Mouse (Mus musculus): Measurements from ENCODE around the gene Csad.
A peak's percentile ranks its signal among the peaks of the same experiment; 100 is the strongest.

The Csad gene

DNA sequence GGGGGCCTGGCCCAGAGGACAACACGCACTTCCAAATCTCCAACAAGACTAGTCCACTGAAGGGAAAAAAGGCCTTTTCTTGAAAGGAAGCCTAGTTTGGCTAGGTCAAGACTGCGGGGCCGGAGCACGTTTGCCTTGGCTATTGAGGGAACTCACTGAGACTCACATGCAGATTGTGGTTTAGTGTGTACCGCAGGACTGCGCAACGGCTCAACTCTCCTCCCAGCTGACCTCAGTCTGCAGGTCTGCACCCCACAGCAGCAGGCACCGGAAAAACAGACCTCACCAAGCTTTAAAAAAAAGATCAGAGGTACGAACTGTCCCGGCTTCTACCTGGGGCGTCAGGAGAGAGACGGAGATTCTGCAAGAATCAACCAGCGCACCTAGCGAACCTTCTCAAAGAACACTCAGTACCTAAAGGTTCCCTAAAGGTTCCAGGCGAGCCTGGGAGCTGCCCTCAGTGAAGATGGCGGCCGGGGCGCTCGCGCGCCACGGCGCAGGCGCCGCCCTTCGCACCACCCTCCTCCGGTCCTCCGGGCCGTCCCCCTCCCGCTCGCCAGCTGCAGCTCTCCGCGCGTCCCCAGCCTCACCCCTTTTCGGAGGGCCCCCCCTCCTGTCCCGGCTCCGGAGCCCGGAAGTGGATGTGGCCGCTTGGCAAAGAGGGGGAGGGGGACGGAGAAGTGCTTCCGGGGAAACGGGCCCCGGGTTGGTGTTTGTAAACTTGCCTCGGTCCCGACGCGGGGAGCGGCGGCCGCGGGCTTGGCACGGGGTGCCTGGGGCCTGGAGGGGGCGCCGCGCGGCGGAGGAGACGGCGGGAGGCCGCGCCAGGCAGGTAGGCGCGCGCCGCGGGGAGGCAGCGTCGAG lies 1.3 kb downstream of the Csad start, which contains the start of gene Zfp740:
Zfp740 (plus strand) TSS at position 279 of the 864 bp plus-strand sequence.
- DNase-seq (ENCODE audit: low read depth, low spot score): peak; percentile 95

DNA sequence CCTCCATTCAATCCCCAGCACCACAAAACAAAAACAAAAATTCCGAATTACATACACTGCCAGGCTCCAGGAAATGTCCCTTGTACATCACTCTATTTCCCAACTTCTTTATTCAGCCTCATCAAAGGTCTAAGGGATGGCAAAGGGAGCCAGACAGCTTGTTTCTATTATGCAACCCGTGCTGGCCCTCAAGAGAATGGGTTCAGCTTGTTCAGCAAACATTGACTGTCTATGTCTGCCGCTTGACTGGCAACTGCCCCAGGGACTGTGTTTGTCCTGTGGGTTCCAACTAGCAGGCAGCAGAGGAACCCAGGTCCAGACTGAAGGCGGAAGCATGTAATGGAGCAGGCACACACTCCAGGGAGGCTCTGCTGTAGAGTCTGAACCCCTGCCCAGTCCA lies 5.7 kb downstream of the Csad start:
- no peak for DNase-seq (ENCODE audit: low read depth, low spot score)

DNA sequence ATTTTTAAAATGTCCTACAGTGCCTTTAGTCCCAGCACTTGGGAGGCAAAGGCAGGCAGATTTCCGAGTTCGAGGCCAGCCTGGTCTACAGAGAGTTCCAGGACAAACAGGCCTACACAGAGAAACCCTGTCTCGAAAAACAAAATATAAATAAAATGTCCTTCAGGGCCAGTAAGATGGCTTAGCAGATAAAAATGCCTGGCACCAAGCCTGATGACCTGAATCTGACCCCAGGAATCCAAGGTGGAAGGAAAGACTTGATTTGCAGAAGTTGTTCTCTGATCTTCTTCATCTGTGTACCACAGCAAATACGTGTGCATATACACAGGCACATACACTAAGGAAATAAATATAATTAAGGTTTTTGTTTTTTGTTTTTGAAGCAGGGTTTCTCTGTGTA lies 9.2 kb downstream of the Csad start:
- DNase-seq (ENCODE audit: low read depth, low spot score): no peak

DNA sequence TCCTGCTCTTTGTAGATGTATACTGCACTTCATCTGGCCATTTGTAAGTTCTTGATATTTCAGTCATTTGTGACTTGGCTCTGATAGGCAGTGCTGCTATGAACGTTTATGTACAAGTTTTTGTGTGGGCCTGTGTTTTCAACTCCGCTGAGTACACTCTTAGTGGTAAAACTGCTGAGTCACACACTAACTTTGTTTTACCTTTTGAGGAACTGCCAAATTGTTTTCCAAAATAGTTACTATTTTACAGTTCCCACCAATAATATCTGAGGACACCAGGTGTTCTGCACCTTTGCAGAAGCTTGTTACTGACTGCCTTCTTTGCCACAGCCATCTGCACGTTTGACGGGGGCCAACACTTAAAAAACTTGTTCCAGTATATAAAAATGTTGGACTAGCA lies 10.1 kb downstream of the Csad start:
- no peak for DNase-seq (ENCODE audit: low read depth, low spot score)

GRCm38 (mm10) chr15:102193652-102194051 lies 10.9 kb downstream of the Csad start:
- DNase-seq (ENCODE audit: low read depth, low spot score): no peak

DNA sequence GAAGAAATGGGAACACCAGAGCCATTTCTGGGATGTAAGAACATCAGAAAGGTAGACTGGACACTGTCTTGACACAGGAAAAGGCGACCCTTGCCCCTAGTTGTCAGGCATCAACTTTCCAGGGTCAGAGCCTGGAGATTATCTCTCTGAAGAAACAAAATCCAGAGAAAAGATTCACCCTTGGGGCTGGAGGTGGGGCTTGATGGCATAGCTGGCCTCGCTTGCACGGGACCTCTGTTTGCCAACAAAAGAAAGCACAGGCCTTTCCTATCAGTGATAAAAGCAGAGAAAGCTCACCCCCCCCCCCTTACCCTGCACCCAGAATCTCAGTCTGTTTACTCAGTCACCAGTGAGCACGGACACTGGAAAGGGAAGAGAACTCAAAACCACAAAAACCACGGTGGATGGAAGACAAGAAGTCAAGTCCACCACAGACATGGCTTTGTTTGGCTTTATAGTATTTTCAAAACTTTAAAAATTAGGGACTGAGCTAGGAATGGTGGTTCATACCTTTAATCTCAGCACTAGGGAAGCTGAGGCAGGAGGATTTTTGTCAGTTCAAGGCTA lies 11.6 kb downstream of the Csad start:
- DNase-seq (ENCODE audit: low read depth, low spot score): no peak

DNA sequence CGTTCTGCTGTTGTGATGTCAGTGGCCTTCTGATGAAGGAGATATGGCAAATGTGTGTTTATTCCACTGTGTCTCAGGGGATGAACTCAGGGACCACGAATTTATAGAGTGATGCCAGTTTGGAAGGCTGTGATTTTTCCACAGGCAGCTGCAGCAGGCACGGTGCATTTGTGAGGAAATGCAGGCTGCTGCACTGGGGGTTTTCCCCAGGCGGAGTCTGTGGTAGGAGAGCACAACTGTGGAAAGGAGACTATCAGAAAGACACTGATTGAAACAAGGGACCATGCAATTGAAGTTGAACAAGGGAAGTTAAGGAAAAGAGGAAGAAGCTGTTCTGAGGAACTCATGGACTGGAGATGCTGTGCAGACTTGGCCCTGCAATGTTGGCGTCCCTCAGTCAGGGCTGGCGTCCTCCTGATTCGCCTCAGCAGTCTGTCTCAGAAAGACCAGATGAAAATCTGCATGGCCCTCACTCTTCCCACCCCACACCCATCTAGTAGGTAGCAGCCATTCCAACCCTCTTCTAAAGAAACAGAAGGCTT lies 12.2 kb downstream of the Csad start:
- no peak for DNase-seq (ENCODE audit: low read depth, low spot score)

DNA sequence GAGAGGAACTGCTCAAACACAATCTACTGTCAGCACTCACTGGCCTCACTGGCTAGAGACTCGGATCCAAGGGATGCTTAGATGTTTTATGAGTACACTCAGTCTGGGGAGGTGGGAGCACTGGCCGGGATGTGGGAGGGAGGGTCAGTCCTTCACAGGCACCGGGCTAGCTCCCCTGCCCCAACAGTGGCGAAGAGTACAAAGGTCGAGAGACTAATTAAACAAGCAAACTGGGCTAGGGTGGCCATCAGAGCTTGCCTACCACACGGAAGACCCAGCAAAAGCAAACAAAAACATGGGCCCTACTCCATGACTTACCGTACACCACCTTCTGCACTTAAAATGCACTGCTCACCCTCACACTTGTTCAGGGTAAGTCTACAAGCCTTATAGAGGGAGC lies 12.8 kb downstream of the Csad start:
- no peak for DNase-seq (ENCODE audit: low read depth, low spot score)

- DNase-seq (ENCODE audit: low read depth, low spot score): peak; percentile 51
Observed at GRCm38 (mm10) chr15:102188883-102189282, 15.6 kb downstream of the Csad start.

DNA sequence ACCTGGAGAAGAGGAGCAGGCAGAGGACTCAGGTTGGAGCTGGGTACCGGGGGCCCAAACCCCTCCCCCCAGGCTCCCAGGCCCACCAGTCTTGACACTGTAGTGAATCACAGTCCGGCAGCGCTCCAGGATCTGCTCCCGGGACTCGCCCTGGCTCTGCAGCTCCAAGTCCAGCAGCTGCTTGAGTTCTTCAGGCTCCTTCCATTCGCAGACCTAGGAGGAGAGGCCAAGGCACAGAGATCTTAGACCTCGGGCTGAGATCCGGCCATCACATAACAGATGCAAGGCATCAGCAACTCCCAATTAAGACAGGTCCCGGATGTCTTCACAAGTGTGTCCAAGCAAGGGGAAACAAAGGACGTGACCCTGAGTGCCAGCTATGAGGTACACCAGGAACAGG lies 16.4 kb downstream of the Csad start:
- DNase-seq (ENCODE audit: low read depth, low spot score): no peak

GRCm38 (mm10) chr15:102186239-102186638 lies 18.3 kb downstream of the Csad start:
- no peak for DNase-seq (ENCODE audit: low read depth, low spot score)

- DNase-seq (ENCODE audit: low read depth, low spot score): no peak
Observed at GRCm38 (mm10) chr15:102183076-102183475, 21.4 kb downstream of the Csad start.

GRCm38 (mm10) chr15:102179924-102180323 lies 24.6 kb downstream of the Csad start:
- DNase-seq (ENCODE audit: low read depth, low spot score): no peak

DNA sequence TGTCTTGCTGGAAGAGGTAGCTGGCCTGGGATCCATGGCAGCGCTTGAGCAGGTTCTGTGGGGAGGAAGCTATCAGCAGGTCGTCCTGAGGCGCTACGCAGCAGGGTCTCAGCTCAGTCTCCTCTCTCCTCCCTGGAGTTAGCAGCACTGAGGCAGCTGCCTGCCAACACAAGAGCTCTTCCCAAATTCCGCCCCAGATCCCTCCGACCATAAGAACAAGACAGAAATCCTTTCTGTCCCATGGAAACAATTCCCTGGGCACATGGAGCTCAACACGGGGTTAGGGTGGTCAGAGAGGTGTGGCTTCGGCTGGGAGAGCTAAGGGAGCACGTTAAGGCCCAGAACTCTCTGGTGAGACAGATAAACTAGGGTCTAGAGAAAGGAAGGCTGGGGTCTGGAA lies 25.4 kb downstream of the Csad start:
- DNase-seq (ENCODE audit: low read depth, low spot score): no peak

GRCm38 (mm10) chr15:102178279-102178678 lies 26.2 kb downstream of the Csad start:
- DNase-seq (ENCODE audit: low read depth, low spot score): peak; percentile 86

DNA sequence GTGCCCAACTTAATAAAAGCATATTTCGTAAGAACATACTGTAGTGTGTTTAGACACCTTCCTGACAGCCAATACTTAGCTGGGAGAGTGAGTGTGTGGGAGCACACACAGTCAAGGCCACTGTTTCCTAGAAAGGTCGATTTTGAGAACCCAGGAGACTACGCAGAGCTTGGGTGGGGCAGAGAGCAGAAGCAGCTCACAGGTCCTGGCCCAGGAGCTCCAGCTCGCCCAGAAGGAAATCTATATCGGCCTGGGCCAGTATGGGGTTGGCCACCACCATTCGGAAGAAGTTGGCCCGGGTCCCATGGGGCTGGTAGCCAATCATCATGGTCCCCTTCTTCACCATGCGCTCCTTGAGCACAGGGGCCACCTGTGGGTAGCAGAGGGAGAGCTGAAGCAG lies 27.1 kb downstream of the Csad start:
- no peak for DNase-seq (ENCODE audit: low read depth, low spot score)

GRCm38 (mm10) chr15:102176571-102177316 lies 27.8 kb downstream of the Csad start:
- DNase-seq (ENCODE audit: low read depth, low spot score): no peak

DNA sequence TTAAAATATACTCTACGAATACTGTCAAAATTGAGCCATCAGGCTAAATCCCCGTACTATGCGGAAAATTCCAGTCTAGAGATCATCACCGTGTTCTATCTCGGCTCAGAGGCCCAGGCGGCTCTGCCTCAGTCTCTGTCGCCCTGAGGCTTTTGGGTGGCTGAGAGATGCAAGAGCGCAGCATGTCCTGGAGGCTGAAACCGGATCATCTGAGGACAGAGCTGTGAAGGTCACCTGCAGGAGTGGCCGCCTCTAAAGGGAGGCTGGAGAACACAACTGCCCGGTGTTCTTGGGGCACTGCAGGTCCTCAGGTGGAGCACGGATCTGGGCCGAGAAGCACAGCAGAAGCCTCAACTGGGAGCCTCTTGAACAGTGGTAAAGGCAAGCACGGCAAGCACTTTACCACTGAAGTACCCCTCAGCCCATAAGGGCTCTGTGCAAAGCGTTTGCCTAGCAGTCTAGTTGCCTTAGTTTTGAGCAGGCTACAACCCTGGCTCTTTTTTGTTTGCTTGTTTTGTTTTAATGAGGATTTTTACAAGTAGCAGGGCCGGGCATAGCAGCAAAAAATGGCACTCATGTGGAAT lies 28.7 kb downstream of the Csad start:
- DNase-seq (ENCODE audit: low read depth, low spot score): peak; percentile 72

GRCm38 (mm10) chr15:102173581-102173980 lies 30.9 kb downstream of the Csad start:
- no peak for DNase-seq (ENCODE audit: low read depth, low spot score)

GRCm38 (mm10) chr15:102169064-102169463 lies 35.5 kb downstream of the Csad start:
- no peak for DNase-seq (ENCODE audit: low read depth, low spot score)

GRCm38 (mm10) chr15:102167620-102168021 lies 36.9 kb downstream of the Csad start:
- no peak for DNase-seq (ENCODE audit: low read depth, low spot score)

Data from ES-CJ7 (cell line).